Mouse (Mus musculus): ENCODE results near the gene Nptx1. TPM values are rescaled to one million over a fixed set of nuclear protein-coding genes. Genes with fewer than 3 reads are reported as not detected.

Nptx1 gene
- polyA plus RNA-seq, 1 experiment = 9.3 TPM

GRCm38 (mm10) chr11:119516677-119517361 lies 30.7 kb downstream of the Nptx1 start:
- H3K4me2 ChIP-seq (ENCODE audit: low read depth) = peak overlapping the region; percentile 27
- no peak overlapping the region for H3K4me3 ChIP-seq
- H3K79me2 ChIP-seq (ENCODE audit: control insufficient read depth, insufficient read depth) = no peaks in the 10 kb centered on the region
- TF ChIP-seq MYOG (IDR thresholded peaks at IDR 0.05; ENCODE audit: control insufficient read depth in 1 of 3, insufficient read depth in 1 of 3, insufficient read length in 2 of 3, low read depth in 2 of 3) (peak in 2 of 3 experiments; percentile 73 to 86), CEBPB (IDR thresholded peaks at IDR 0.05; ENCODE audit: insufficient read depth, poor library complexity, severe bottlenecking) (no peak), USF1 (IDR thresholded peaks at IDR 0.05; ENCODE audit: low read depth) (no peak), TCF12 (IDR thresholded peaks at IDR 0.05; ENCODE audit: insufficient read depth, poor library complexity, severe bottlenecking) (peak; percentile 42), REST (IDR thresholded peaks at IDR 0.05; ENCODE audit: insufficient read depth, insufficient read length) (no peak), MYOD1 (IDR thresholded peaks at IDR 0.05; ENCODE audit: control insufficient read depth in 1 of 3, insufficient read length in 2 of 3, low read depth in 2 of 3) (peak in 2 of 3 experiments; percentile 52 to 84), SRF (IDR thresholded peaks at IDR 0.05; ENCODE audit: control insufficient read depth, insufficient read length, low read depth) (no peak), POLR2A (IDR thresholded peaks at IDR 0.05; ENCODE audit: insufficient read length, low read depth) (no peak), TCF3 (IDR thresholded peaks at IDR 0.05; ENCODE audit: insufficient read length, low read depth) (peak; percentile 14), E2F4 (IDR thresholded peaks at IDR 0.05; ENCODE audit: insufficient read depth) (no peak)
- H3K36me3 ChIP-seq (ENCODE audit: control insufficient read depth, insufficient read depth) = no peaks in the 10 kb centered on the region
- no peak overlapping the region for H3ac ChIP-seq (ENCODE audit: control insufficient read depth, insufficient read length)
- no peaks in the 10 kb centered on the region for H3K27me3 ChIP-seq (ENCODE audit: control insufficient read depth, insufficient read depth, insufficient read length)

- H3K4me3 ChIP-seq = no peak overlapping the region
- no peaks in the 10 kb centered on the region for H3K36me3 ChIP-seq (ENCODE audit: control insufficient read depth, insufficient read depth)
- H3K27me3 ChIP-seq (ENCODE audit: control insufficient read depth, insufficient read depth, insufficient read length) = no peaks in the 10 kb centered on the region
- H3ac ChIP-seq (ENCODE audit: control insufficient read depth, insufficient read length) = no peak overlapping the region
- no peak overlapping the region for H3K4me2 ChIP-seq (ENCODE audit: low read depth)
- TF ChIP-seq MYOG (IDR thresholded peaks at IDR 0.05; ENCODE audit: control insufficient read depth in 1 of 3, insufficient read depth in 1 of 3, insufficient read length in 2 of 3, low read depth in 2 of 3) = peak in 2 of 3 experiments; percentile 13 to 36
- no peak for TF ChIP-seq TCF12 (IDR thresholded peaks at IDR 0.05; ENCODE audit: insufficient read depth, poor library complexity, severe bottlenecking)
- H3K79me2 ChIP-seq (ENCODE audit: control insufficient read depth, insufficient read depth) = no peaks in the 10 kb centered on the region
Measured at GRCm38 (mm10) chr11:119515823-119516676, 31.5 kb downstream of the Nptx1 start.

GRCm38 (mm10) chr11:119514967-119515636 lies 32.5 kb downstream of the Nptx1 start:
- Histone ChIP-seq H3K36me3 (ENCODE audit: control insufficient read depth, insufficient read depth) (no peaks in the 10 kb centered on the region), H3K4me3 (no peak overlapping the region), H3K4me2 (ENCODE audit: low read depth) (no peak overlapping the region), H3K27me3 (ENCODE audit: control insufficient read depth, insufficient read depth, insufficient read length) (no peaks in the 10 kb centered on the region), H3K79me2 (ENCODE audit: control insufficient read depth, insufficient read depth) (no peaks in the 10 kb centered on the region), H3ac (ENCODE audit: control insufficient read depth, insufficient read length) (no peak overlapping the region)
- TF ChIP-seq E2F4 (IDR thresholded peaks at IDR 0.05; ENCODE audit: insufficient read depth) (no peak), TCF12 (IDR thresholded peaks at IDR 0.05; ENCODE audit: insufficient read depth, poor library complexity, severe bottlenecking) (no peak), REST (IDR thresholded peaks at IDR 0.05; ENCODE audit: insufficient read depth, insufficient read length) (no peak), USF1 (IDR thresholded peaks at IDR 0.05; ENCODE audit: low read depth) (no peak), SRF (IDR thresholded peaks at IDR 0.05; ENCODE audit: control insufficient read depth, insufficient read length, low read depth) (no peak)

- no peak for TF ChIP-seq SRF (IDR thresholded peaks at IDR 0.05; ENCODE audit: control insufficient read depth, insufficient read length, low read depth)
- TF ChIP-seq POLR2AphosphoS2 (IDR thresholded peaks at IDR 0.05; ENCODE audit: insufficient read length, low read depth) = no peak
- no peak for TF ChIP-seq E2F4 (IDR thresholded peaks at IDR 0.05; ENCODE audit: insufficient read depth)
- TF ChIP-seq MYOD1 (IDR thresholded peaks at IDR 0.05; ENCODE audit: control insufficient read depth in 1 of 3, insufficient read length in 2 of 3, low read depth in 2 of 3) = no peak
- TF ChIP-seq POLR2A (IDR thresholded peaks at IDR 0.05; ENCODE audit: insufficient read length, low read depth) = no peak
- no peak for TF ChIP-seq MAX (IDR thresholded peaks at IDR 0.05; ENCODE audit: low read depth)
- TF ChIP-seq USF1 (IDR thresholded peaks at IDR 0.05; ENCODE audit: low read depth) = no peak
- no peak for TF ChIP-seq CEBPB (IDR thresholded peaks at IDR 0.05; ENCODE audit: insufficient read depth, poor library complexity, severe bottlenecking)
- no peak for TF ChIP-seq TCF3 (IDR thresholded peaks at IDR 0.05; ENCODE audit: insufficient read length, low read depth)
- no peak for TF ChIP-seq MYOG (IDR thresholded peaks at IDR 0.05; ENCODE audit: control insufficient read depth in 1 of 3, insufficient read depth in 1 of 3, insufficient read length in 2 of 3, low read depth in 2 of 3)
- TF ChIP-seq TCF12 (IDR thresholded peaks at IDR 0.05; ENCODE audit: insufficient read depth, poor library complexity, severe bottlenecking) = no peak
- TF ChIP-seq REST (IDR thresholded peaks at IDR 0.05; ENCODE audit: insufficient read depth, insufficient read length) = no peak
- no peaks in the 10 kb centered on the region for H3K79me2 ChIP-seq (ENCODE audit: control insufficient read depth, insufficient read depth)
- H3K4me3 ChIP-seq = no peak overlapping the region
- H3K36me3 ChIP-seq (ENCODE audit: control insufficient read depth, insufficient read depth) = no peaks in the 10 kb centered on the region
- H3ac ChIP-seq (ENCODE audit: control insufficient read depth, insufficient read length) = no peak overlapping the region
- no peak overlapping the region for H3K4me2 ChIP-seq (ENCODE audit: low read depth)
- H3K27me3 ChIP-seq (ENCODE audit: control insufficient read depth, insufficient read depth, insufficient read length) = no peaks in the 10 kb centered on the region
Measured at GRCm38 (mm10) chr11:119514108-119514860, 33.3 kb downstream of the Nptx1 start.

Measured in myocyte (in vitro differentiated cells).